Mouse (Mus musculus): ENCODE data around the gene Gm960.
"Not testable (repeated sequence)": the region's sequence is repeated elsewhere in the genome, so short reads cannot be mapped to it uniquely, and the experiment has no call there.

Gene Gm960

DNA sequence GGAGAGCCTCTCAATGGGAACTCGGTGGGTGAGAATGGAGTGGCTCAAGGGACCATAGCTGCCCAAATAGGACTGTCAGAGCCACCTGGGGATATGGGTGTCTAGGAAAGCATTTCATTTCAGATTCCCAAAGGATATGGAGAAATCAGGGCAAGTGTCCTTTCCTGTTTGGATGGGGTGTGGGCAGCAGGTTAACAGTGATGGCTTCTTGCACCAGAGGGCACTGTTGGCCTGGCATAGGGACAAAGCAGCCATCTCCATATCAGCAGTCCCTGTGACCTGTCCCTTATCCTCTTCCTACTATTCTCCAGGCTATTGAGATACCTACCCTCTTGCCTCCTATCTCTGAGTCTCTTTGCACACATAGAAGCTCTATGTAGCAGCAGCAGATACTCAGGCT is 109.4 kb downstream of the Gm960 start:
- DNase-seq (ENCODE audit: low read depth) = no peak

DNA sequence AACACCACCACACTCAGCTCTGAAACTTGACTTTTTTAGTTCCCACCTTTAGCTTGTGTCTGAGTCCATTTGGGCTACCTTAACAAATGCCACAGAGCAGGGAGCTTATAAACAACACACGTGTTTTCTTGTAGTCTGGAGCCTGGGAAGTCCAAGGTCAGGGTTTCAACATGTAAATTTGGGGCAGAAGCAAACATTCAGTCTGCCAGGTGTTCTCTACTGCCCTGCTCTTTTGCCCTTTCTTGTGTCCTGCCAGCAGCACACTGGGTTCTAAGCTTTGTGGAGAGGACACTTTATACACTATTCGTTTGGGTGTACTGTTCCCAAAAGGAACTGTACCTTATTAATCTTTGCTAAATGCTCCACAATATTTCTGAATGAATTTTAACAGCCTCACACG is 110.0 kb downstream of the Gm960 start:
- no peak for DNase-seq (ENCODE audit: low read depth)

DNA sequence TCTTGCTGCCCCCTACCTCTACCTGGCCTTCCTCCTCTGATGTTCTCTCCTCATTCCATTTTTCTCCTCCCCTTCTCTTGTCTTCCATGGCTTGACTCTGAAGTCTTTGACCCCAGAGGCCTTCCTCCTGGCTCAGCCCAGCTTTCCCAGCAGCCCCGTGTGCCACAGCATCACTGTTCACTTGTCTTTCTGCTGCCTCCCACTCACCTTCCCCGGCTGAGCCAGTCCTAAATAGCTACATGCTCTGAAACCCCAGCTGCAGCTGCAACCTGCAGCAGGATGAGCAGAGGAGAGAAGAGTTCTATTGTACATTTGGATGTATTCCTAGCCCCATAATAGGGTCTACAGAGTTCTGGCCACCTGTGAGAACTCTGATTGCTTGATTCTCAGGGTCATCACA is 111.0 kb downstream of the Gm960 start:
- no peak for DNase-seq (ENCODE audit: low read depth)

DNA sequence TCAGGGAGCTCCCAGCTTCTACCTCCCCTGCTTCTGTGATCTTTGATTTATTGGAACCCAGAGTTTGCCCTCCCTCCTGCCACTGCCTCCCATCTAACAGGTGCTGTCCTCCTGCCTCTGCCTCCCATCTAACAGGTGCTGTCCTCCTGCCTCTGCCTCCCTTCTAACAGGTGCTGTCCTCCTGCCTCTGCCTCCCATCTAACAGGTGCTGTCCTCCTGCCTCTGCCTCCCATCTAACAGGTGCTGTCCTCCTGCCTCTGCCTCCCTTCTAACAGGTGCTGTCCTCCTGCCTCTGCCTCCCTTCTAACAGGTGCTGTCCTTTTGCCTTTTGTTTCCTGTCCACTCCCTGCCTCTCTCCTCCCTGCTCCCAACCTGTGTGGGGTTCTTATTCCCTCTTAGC is 111.7 kb downstream of the Gm960 start:
- DNase-seq (ENCODE audit: low read depth) = not testable (repeated sequence)

DNA sequence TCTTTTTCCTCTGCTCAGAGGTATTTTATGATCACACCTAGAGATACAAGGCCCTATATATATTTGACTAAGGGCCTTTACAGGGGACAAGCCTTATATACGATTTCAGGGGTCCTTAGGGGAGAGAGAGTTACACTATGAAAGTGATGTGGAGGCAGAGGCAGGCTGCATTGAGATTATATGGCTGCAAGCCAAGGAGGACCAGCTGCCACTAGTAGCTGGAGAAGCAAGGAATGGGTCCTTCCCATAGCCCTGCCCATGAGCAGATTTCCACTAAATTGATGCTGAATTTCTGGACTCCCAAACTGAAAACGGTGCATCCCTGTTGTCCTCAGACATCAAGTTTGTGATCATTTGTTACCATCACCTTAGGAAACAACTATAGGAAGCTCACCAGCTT is 114.6 kb downstream of the Gm960 start:
- no peak for DNase-seq (ENCODE audit: low read depth)

DNA sequence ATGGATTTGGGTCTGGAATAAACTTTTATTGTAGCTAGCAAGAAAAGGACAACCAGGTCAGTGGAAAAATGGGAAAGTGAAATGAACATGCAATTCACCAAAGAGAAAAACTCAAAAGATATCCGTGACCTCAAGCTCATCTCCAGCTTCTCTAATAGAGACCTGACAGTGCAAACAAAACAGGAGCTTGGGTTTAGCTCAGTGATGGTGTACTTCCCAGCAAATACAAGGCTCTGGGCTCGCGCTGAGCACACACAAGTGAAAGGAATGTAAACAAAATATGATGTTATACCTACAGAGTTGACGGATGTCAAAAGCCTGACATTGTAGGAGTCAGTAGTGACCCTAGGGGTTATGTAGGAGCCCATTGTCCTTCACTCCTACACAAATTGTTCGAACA is 119.2 kb downstream of the Gm960 start:
- DNase-seq (ENCODE audit: low read depth) = no peak

DNA sequence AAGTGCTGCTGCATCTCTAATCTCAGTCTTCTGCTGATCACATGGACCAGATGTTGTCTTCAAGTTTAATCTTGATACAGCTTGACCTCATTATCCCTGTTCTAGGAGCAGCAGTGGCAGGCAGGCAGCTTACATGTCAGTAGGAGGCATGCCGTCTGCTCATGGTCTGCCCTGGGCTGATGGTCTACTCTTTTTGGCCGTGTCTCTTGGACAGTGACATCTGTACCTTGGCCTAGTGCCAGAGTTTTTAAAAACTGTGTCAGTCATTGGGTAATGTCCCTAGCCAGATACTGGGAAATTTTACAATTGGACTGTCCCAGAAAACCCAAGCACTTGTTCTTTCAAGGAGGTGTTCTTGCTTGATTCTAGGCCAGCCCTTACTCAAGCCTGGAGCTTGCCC is 119.7 kb downstream of the Gm960 start:
- DNase-seq (ENCODE audit: low read depth) = no peak
